Mouse (Mus musculus): ENCODE measurements at regions not wholly inside any gene's neighbourhood (a gene's known extent, or its start where the extent isn't known, plus 50 kb on each side); places are given as distances from the start of the nearest gene placed in this dataset.

DNA sequence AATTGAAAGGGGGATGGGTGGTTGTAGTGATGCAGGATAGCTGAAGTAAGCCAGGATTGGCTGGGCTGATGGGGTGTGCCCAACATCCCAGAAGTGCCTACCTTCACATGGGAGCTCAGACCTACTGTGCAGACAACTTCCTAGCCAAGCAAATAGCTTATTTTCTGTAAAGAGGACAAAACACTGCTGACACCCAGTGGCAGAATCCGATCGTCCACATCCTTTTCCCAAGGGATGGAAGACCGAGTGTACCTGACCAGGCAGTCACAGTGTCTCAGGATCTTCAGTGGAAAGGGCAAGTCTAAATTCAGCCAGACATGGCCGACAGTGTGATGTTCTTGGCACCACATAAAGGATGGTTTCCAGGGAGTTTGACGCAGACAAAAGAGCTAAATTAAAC, 114.4 kb downstream of the Nmur2 start:
- H3K4me3 ChIP-seq, result no peak overlapping the region
- H3K79me2 ChIP-seq (ENCODE audit: control insufficient read depth, insufficient read depth), result no peaks in the 10 kb centered on the region
- H3K4me2 ChIP-seq (ENCODE audit: low read depth), result no peak overlapping the region
- H3K27me3 ChIP-seq (ENCODE audit: control insufficient read depth, insufficient read depth, insufficient read length), result no peaks in the 10 kb centered on the region
- H3ac ChIP-seq (ENCODE audit: control insufficient read depth, insufficient read length), result no peak overlapping the region
- no peaks in the 10 kb centered on the region for H3K36me3 ChIP-seq (ENCODE audit: control insufficient read depth, insufficient read depth)
- no peak for TF ChIP-seq POLR2AphosphoS2 (IDR thresholded peaks at IDR 0.05; ENCODE audit: insufficient read length, low read depth)
- no peak for TF ChIP-seq MYOD1 (IDR thresholded peaks at IDR 0.05; ENCODE audit: control insufficient read depth in 1 of 3, insufficient read length in 2 of 3, low read depth in 2 of 3)
- no peak for TF ChIP-seq SRF (IDR thresholded peaks at IDR 0.05; ENCODE audit: control insufficient read depth, insufficient read length, low read depth)
- TF ChIP-seq MAX (IDR thresholded peaks at IDR 0.05; ENCODE audit: low read depth), result no peak
- TF ChIP-seq POLR2A (IDR thresholded peaks at IDR 0.05; ENCODE audit: insufficient read length, low read depth), result no peak
- no peak for TF ChIP-seq MYOG (IDR thresholded peaks at IDR 0.05; ENCODE audit: control insufficient read depth in 1 of 3, insufficient read depth in 1 of 3, insufficient read length in 2 of 3, low read depth in 2 of 3)
- no peak for TF ChIP-seq REST (IDR thresholded peaks at IDR 0.05; ENCODE audit: insufficient read depth, insufficient read length)
- TF ChIP-seq USF1 (IDR thresholded peaks at IDR 0.05; ENCODE audit: low read depth), result no peak
- TF ChIP-seq CEBPB (IDR thresholded peaks at IDR 0.05; ENCODE audit: insufficient read depth, poor library complexity, severe bottlenecking), result no peak
- no peak for TF ChIP-seq TCF12 (IDR thresholded peaks at IDR 0.05; ENCODE audit: insufficient read depth, poor library complexity, severe bottlenecking)
- TF ChIP-seq E2F4 (IDR thresholded peaks at IDR 0.05; ENCODE audit: insufficient read depth), result no peak
- TF ChIP-seq TCF3 (IDR thresholded peaks at IDR 0.05; ENCODE audit: insufficient read length, low read depth), result no peak

DNA sequence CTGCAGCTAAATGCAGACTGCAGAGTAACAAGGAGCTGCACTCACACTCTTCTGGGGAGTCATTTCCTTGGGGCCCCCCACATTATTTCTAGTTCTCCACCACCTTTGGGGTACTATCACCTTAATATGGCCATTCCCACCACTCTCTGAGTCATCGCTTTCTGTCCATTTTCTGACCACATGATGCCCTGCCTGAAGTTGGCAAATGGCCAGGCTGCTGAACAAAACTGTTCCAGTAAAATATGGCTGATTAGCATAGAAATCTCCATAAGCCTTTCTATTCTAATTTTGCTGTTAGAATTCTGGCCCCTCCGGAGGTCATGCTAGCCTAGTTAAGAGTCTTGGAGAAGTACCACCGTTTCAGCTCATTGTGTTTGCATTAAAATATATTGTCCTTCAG, 121.7 kb downstream of the Nmur2 start:
- H3K4me3 ChIP-seq, result no peak overlapping the region
- H3K4me2 ChIP-seq (ENCODE audit: low read depth), result no peak overlapping the region
- no peaks in the 10 kb centered on the region for H3K27me3 ChIP-seq (ENCODE audit: control insufficient read depth, insufficient read depth, insufficient read length)
- no peaks in the 10 kb centered on the region for H3K79me2 ChIP-seq (ENCODE audit: control insufficient read depth, insufficient read depth)
- no peaks in the 10 kb centered on the region for H3K36me3 ChIP-seq (ENCODE audit: control insufficient read depth, insufficient read depth)
- no peak overlapping the region for H3ac ChIP-seq (ENCODE audit: control insufficient read depth, insufficient read length)
- TF ChIP-seq USF1 (IDR thresholded peaks at IDR 0.05; ENCODE audit: low read depth) (no peak), TCF12 (IDR thresholded peaks at IDR 0.05; ENCODE audit: insufficient read depth, poor library complexity, severe bottlenecking) (no peak), CEBPB (IDR thresholded peaks at IDR 0.05; ENCODE audit: insufficient read depth, poor library complexity, severe bottlenecking) (no peak), MYOG (IDR thresholded peaks at IDR 0.05; ENCODE audit: control insufficient read depth in 1 of 3, insufficient read depth in 1 of 3, insufficient read length in 2 of 3, low read depth in 2 of 3) (no peak), TCF3 (IDR thresholded peaks at IDR 0.05; ENCODE audit: insufficient read length, low read depth) (no peak), POLR2AphosphoS2 (IDR thresholded peaks at IDR 0.05; ENCODE audit: insufficient read length, low read depth) (no peak), E2F4 (IDR thresholded peaks at IDR 0.05; ENCODE audit: insufficient read depth) (no peak), MYOD1 (IDR thresholded peaks at IDR 0.05; ENCODE audit: control insufficient read depth in 1 of 3, insufficient read length in 2 of 3, low read depth in 2 of 3) (no peak), MAX (IDR thresholded peaks at IDR 0.05; ENCODE audit: low read depth) (no peak), SRF (IDR thresholded peaks at IDR 0.05; ENCODE audit: control insufficient read depth, insufficient read length, low read depth) (no peak), REST (IDR thresholded peaks at IDR 0.05; ENCODE audit: insufficient read depth, insufficient read length) (no peak), POLR2A (IDR thresholded peaks at IDR 0.05; ENCODE audit: insufficient read length, low read depth) (no peak)

DNA sequence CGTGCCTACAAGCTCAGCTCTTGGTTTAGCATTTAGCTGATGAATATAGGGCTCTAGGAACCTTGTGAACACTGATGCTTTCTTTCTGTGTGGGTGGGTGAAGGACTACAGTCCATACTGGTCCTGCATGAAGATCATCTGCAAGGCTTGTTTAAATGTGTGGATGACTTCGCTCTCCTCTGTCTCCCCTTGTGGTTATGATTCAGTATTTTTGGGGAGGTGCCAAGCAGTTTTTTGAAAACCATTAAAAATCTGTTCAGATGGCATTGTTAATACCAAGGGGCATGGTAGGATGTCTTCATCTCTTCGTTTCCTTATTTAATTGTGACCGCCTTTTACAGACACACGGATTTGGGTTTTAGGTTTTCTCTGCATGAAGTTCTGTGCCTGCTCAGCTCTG, 122.4 kb downstream of the Nmur2 start:
- TF ChIP-seq SRF (IDR thresholded peaks at IDR 0.05; ENCODE audit: control insufficient read depth, insufficient read length, low read depth) (no peak), MYOG (IDR thresholded peaks at IDR 0.05; ENCODE audit: control insufficient read depth in 1 of 3, insufficient read depth in 1 of 3, insufficient read length in 2 of 3, low read depth in 2 of 3) (no peak), TCF12 (IDR thresholded peaks at IDR 0.05; ENCODE audit: insufficient read depth, poor library complexity, severe bottlenecking) (no peak), MAX (IDR thresholded peaks at IDR 0.05; ENCODE audit: low read depth) (no peak), E2F4 (IDR thresholded peaks at IDR 0.05; ENCODE audit: insufficient read depth) (no peak), USF1 (IDR thresholded peaks at IDR 0.05; ENCODE audit: low read depth) (no peak), POLR2A (IDR thresholded peaks at IDR 0.05; ENCODE audit: insufficient read length, low read depth) (no peak), MYOD1 (IDR thresholded peaks at IDR 0.05; ENCODE audit: control insufficient read depth in 1 of 3, insufficient read length in 2 of 3, low read depth in 2 of 3) (no peak)
- H3K79me2 ChIP-seq (ENCODE audit: control insufficient read depth, insufficient read depth), result no peaks in the 10 kb centered on the region
- H3ac ChIP-seq (ENCODE audit: control insufficient read depth, insufficient read length), result no peak overlapping the region

DNA sequence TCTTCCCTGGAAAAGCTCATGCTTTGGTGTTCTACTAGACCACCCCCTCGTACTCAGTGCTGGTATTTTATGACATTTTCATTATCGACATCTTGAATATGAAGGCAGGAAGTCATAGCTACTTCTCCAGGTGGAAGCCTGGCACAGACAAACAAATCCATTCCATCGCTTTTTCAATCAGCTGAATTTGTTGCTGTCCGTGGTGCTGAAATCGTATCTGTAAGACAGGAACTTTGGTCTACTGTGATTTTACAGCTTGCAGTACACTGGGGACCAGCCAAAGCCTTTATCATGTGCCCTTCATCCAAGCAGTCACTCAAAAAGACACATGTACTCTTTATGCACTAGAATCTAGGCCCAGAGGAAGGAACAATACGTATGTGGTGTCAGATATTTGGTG, 143.3 kb downstream of the Nmur2 start:
- Histone ChIP-seq H3K27me3 (ENCODE audit: control insufficient read depth, insufficient read depth, insufficient read length) (no peaks in the 10 kb centered on the region), H3K36me3 (ENCODE audit: control insufficient read depth, insufficient read depth) (no peaks in the 10 kb centered on the region)

More for the DNA sequence above, 122.4 kb downstream of the Nmur2 start:
- H3K27me3 ChIP-seq (ENCODE audit: control insufficient read depth, insufficient read depth, insufficient read length), result no peaks in the 10 kb centered on the region
- H3K4me3 ChIP-seq, result no peak overlapping the region
- no peak overlapping the region for H3K4me2 ChIP-seq (ENCODE audit: low read depth)
- no peaks in the 10 kb centered on the region for H3K36me3 ChIP-seq (ENCODE audit: control insufficient read depth, insufficient read depth)

DNA sequence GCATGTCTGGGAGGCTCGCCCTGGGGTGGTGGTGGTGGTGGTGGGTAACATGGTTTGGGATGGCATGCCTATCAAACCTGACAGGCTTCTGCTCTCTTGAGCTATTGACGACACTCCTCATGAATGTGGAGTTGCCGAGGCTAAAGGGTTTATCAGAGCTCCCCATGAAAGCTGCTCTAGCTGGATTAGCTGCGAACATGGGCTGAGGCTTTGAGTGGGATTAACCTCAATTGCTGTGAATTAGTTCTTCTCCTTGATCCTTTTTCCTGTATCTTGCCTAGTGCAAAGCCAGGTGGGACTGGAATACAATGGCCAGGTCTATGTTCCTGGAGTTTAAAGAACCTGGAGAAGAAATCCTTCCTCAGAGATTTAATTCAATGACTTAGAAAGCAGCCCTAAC, 150.6 kb downstream of the Nmur2 start:
- Histone ChIP-seq H3K79me2 (ENCODE audit: control insufficient read depth, insufficient read depth) (no peaks in the 10 kb centered on the region), H3ac (ENCODE audit: control insufficient read depth, insufficient read length) (no peak overlapping the region), H3K27me3 (ENCODE audit: control insufficient read depth, insufficient read depth, insufficient read length) (no peaks in the 10 kb centered on the region), H3K4me3 (no peak overlapping the region), H3K4me2 (ENCODE audit: low read depth) (no peak overlapping the region), H3K36me3 (ENCODE audit: control insufficient read depth, insufficient read depth) (no peaks in the 10 kb centered on the region)
- no peak for TF ChIP-seq MYOG (IDR thresholded peaks at IDR 0.05; ENCODE audit: control insufficient read depth in 1 of 3, insufficient read depth in 1 of 3, insufficient read length in 2 of 3, low read depth in 2 of 3)
- TF ChIP-seq CEBPB (IDR thresholded peaks at IDR 0.05; ENCODE audit: insufficient read depth, poor library complexity, severe bottlenecking), result no peak
- no peak for TF ChIP-seq MAX (IDR thresholded peaks at IDR 0.05; ENCODE audit: low read depth)
- TF ChIP-seq TCF12 (IDR thresholded peaks at IDR 0.05; ENCODE audit: insufficient read depth, poor library complexity, severe bottlenecking), result no peak
- TF ChIP-seq MYOD1 (IDR thresholded peaks at IDR 0.05; ENCODE audit: control insufficient read depth in 1 of 3, insufficient read length in 2 of 3, low read depth in 2 of 3), result no peak
- no peak for TF ChIP-seq POLR2A (IDR thresholded peaks at IDR 0.05; ENCODE audit: insufficient read length, low read depth)

More for the DNA sequence above, 143.3 kb downstream of the Nmur2 start:
- Histone ChIP-seq H3K4me3 (no peak overlapping the region), H3K4me2 (ENCODE audit: low read depth) (no peak overlapping the region), H3ac (ENCODE audit: control insufficient read depth, insufficient read length) (no peak overlapping the region), H3K79me2 (ENCODE audit: control insufficient read depth, insufficient read depth) (no peaks in the 10 kb centered on the region)
- TF ChIP-seq CEBPB (IDR thresholded peaks at IDR 0.05; ENCODE audit: insufficient read depth, poor library complexity, severe bottlenecking) (no peak), REST (IDR thresholded peaks at IDR 0.05; ENCODE audit: insufficient read depth, insufficient read length) (peak; percentile 25), SRF (IDR thresholded peaks at IDR 0.05; ENCODE audit: control insufficient read depth, insufficient read length, low read depth) (no peak)

All from myocyte (in vitro differentiated cells).